Mouse (Mus musculus): ENCODE measurements at regions not wholly inside any gene's neighbourhood (a gene's known extent, or its start where the extent isn't known, plus 50 kb on each side); places are given as distances from the start of the nearest gene placed in this dataset.

DNA sequence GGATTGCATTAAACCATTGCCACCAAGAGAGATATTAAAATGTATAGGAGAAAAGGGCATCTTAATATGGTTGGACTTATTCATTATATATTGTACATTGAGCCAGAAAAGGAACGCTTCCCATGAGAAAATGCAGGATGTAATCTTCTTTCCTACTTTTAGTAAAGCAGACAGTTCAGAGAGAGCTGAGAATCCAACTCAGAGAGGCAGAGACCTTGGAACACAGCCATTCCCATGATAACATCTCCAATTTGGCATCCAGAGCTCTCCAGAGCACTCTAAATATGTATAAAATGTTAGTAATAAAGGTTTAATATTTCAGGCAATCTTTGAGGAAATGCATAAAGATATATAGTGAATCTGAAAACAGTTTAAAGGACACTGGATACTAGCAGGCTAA, 199.3 kb upstream of the Asb5 start:
- H3K27me3 ChIP-seq (ENCODE audit: control insufficient read depth, insufficient read depth, insufficient read length) = no peaks in the 10 kb centered on the region
- H3K4me3 ChIP-seq (ENCODE audit: insufficient read depth, poor library complexity, severe bottlenecking) = no peak overlapping the region
- H3ac ChIP-seq (ENCODE audit: control insufficient read depth, insufficient read length, low read depth) = no peak overlapping the region
- H3K79me2 ChIP-seq (ENCODE audit: control insufficient read depth, insufficient read depth) = no peaks in the 10 kb centered on the region
- no peaks in the 10 kb centered on the region for H3K36me3 ChIP-seq (ENCODE audit: control insufficient read depth, insufficient read depth)
- H3K79me3 ChIP-seq (ENCODE audit: low read depth) = no peaks in the 10 kb centered on the region
- no peak for TF ChIP-seq MYOD1 (IDR thresholded peaks at IDR 0.05; ENCODE audit: control insufficient read depth, insufficient read length, low read depth)
- no peak for TF ChIP-seq CTCF (IDR thresholded peaks at IDR 0.05; ENCODE audit: control insufficient read depth, insufficient read depth, insufficient read length)
- no peak for TF ChIP-seq CEBPB (IDR thresholded peaks at IDR 0.05; ENCODE audit: low read depth)
- TF ChIP-seq MYOG (IDR thresholded peaks at IDR 0.05; ENCODE audit: control insufficient read depth, extremely low read depth, insufficient read length) = no peak
- no peak for TF ChIP-seq MAX (IDR thresholded peaks at IDR 0.05)

DNA sequence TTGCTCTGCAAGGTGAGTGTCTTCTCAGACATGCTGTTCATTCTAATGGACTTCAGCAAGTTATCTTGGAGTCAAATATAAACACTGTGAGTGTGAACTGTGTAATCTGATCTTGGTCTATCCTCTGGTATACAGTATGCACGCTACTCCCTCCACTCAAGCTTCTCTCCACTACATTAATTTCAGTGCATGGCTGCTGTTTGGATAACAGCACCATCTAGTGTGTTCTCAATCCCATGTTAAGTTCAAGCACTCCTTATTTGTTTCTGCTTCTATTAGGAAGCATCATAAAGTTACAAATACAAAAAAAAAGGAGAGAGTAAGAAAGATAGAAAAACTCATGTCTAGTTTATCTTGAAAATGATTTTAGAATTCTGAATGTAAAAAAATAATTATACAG, 197.5 kb upstream of the Asb5 start:
- Histone ChIP-seq H3K36me3 (ENCODE audit: control insufficient read depth, insufficient read depth) (no peaks in the 10 kb centered on the region), H3K79me3 (ENCODE audit: low read depth) (no peaks in the 10 kb centered on the region), H3K27me3 (ENCODE audit: control insufficient read depth, insufficient read depth, insufficient read length) (no peaks in the 10 kb centered on the region), H3K4me3 (ENCODE audit: insufficient read depth, poor library complexity, severe bottlenecking) (no peak overlapping the region), H3K79me2 (ENCODE audit: control insufficient read depth, insufficient read depth) (no peaks in the 10 kb centered on the region), H3ac (ENCODE audit: control insufficient read depth, insufficient read length, low read depth) (no peak overlapping the region)
- TF ChIP-seq CTCF (IDR thresholded peaks at IDR 0.05; ENCODE audit: control insufficient read depth, insufficient read depth, insufficient read length) = no peak
- TF ChIP-seq CEBPB (IDR thresholded peaks at IDR 0.05; ENCODE audit: low read depth) = no peak
- no peak for TF ChIP-seq MAX (IDR thresholded peaks at IDR 0.05)
- no peak for TF ChIP-seq MYOG (IDR thresholded peaks at IDR 0.05; ENCODE audit: control insufficient read depth, extremely low read depth, insufficient read length)
- no peak for TF ChIP-seq MYOD1 (IDR thresholded peaks at IDR 0.05; ENCODE audit: control insufficient read depth, insufficient read length, low read depth)
- TF ChIP-seq FOSL1 (IDR thresholded peaks at IDR 0.05; ENCODE audit: insufficient read depth, low read length, poor library complexity, severe bottlenecking) = no peak
- TF ChIP-seq USF1 (IDR thresholded peaks at IDR 0.05; ENCODE audit: low read depth) = no peak

DNA sequence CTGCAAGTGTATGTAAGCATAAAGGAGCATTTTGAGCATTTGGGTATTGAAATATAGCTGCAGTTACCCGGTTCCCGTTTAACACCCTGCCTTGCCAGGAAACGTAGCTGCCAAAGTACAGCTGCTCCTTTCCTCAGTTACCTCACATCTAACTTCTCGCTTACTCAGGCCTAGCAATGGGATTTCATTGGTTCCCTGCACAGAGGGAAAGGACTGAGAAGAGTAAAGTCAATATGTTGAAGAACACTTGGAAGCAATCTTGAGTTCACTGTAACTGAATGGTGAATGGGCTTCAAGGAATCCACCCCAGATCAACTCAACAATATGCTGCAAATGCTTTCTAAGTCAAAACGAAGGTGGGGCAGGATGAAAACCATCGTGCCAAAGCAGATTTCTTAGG, 178.3 kb upstream of the Asb5 start:
- no peaks in the 10 kb centered on the region for H3K27me3 ChIP-seq (ENCODE audit: control insufficient read depth, insufficient read depth, insufficient read length)
- H3K79me3 ChIP-seq (ENCODE audit: low read depth) = no peaks in the 10 kb centered on the region
- no peak overlapping the region for H3ac ChIP-seq (ENCODE audit: control insufficient read depth, insufficient read length, low read depth)
- no peaks in the 10 kb centered on the region for H3K79me2 ChIP-seq (ENCODE audit: control insufficient read depth, insufficient read depth)
- TF ChIP-seq USF1 (IDR thresholded peaks at IDR 0.05; ENCODE audit: low read depth) = no peak
- no peak for TF ChIP-seq MAX (IDR thresholded peaks at IDR 0.05)
- no peak for TF ChIP-seq MYOG (IDR thresholded peaks at IDR 0.05; ENCODE audit: control insufficient read depth, extremely low read depth, insufficient read length)
- TF ChIP-seq MYOD1 (IDR thresholded peaks at IDR 0.05; ENCODE audit: control insufficient read depth, insufficient read length, low read depth) = no peak
- no peak for TF ChIP-seq CEBPB (IDR thresholded peaks at IDR 0.05; ENCODE audit: low read depth)
- TF ChIP-seq FOSL1 (IDR thresholded peaks at IDR 0.05; ENCODE audit: insufficient read depth, low read length, poor library complexity, severe bottlenecking) = no peak
- no peak for TF ChIP-seq CTCF (IDR thresholded peaks at IDR 0.05; ENCODE audit: control insufficient read depth, insufficient read depth, insufficient read length)
- H3K36me3 ChIP-seq (ENCODE audit: control insufficient read depth, insufficient read depth) = no peaks in the 10 kb centered on the region
- no peak overlapping the region for H3K4me3 ChIP-seq (ENCODE audit: insufficient read depth, poor library complexity, severe bottlenecking)

DNA sequence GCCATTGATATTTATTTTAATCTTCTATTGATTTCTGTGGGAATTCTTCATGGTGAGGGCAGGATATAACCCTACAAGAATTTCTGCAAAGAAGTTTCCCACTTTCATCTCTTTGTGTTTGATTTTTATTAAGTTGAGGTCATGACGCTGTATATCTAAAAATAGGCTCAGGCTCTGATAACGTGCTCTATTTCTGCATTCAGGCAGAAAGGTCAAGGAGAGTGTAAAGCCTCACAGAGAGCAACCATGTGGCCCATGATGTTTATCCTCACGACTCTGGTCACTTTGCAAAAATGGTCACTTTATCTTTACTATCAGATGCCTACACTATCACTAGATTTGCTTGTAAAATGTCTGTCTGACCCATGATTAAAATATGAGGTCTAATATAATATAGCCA, 167.7 kb upstream of the Asb5 start:
- H3K4me3 ChIP-seq (ENCODE audit: insufficient read depth, poor library complexity, severe bottlenecking) = no peak overlapping the region
- no peak overlapping the region for H3ac ChIP-seq (ENCODE audit: control insufficient read depth, insufficient read length, low read depth)
- H3K36me3 ChIP-seq (ENCODE audit: control insufficient read depth, insufficient read depth) = no peaks in the 10 kb centered on the region
- H3K27me3 ChIP-seq (ENCODE audit: control insufficient read depth, insufficient read depth, insufficient read length) = no peaks in the 10 kb centered on the region
- no peak for TF ChIP-seq MYOG (IDR thresholded peaks at IDR 0.05; ENCODE audit: control insufficient read depth, extremely low read depth, insufficient read length)
- TF ChIP-seq MYOD1 (IDR thresholded peaks at IDR 0.05; ENCODE audit: control insufficient read depth, insufficient read length, low read depth) = no peak
- TF ChIP-seq FOSL1 (IDR thresholded peaks at IDR 0.05; ENCODE audit: insufficient read depth, low read length, poor library complexity, severe bottlenecking) = no peak
- TF ChIP-seq CEBPB (IDR thresholded peaks at IDR 0.05; ENCODE audit: low read depth) = no peak
- no peaks in the 10 kb centered on the region for H3K79me3 ChIP-seq (ENCODE audit: low read depth)
- no peaks in the 10 kb centered on the region for H3K79me2 ChIP-seq (ENCODE audit: control insufficient read depth, insufficient read depth)

DNA sequence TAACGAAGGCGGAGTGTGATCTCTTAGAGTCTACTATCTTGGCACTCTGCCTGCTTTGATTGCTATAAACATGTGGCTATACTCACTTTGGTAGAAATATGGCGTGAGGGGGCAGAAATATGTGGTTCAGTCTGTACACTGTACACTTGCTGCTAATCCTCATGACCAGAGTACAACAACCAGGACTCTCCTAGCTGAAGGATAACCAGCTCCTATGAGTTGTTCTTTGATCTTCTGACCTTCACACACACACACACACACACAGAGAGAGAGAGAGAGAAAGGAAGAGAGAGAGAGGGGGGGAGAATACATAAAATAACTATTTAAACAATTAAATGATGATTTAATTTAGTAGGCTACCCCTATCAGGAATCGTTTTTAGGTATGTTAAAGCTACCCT, 158.9 kb upstream of the Asb5 start:
- TF ChIP-seq CTCF (IDR thresholded peaks at IDR 0.05; ENCODE audit: control insufficient read depth, insufficient read depth, insufficient read length) (no peak), MAX (IDR thresholded peaks at IDR 0.05) (no peak), MYOG (IDR thresholded peaks at IDR 0.05; ENCODE audit: control insufficient read depth, extremely low read depth, insufficient read length) (no peak), FOSL1 (IDR thresholded peaks at IDR 0.05; ENCODE audit: insufficient read depth, low read length, poor library complexity, severe bottlenecking) (no peak), MYOD1 (IDR thresholded peaks at IDR 0.05; ENCODE audit: control insufficient read depth, insufficient read length, low read depth) (no peak), CEBPB (IDR thresholded peaks at IDR 0.05; ENCODE audit: low read depth) (no peak), USF1 (IDR thresholded peaks at IDR 0.05; ENCODE audit: low read depth) (no peak)
- H3K27me3 ChIP-seq (ENCODE audit: control insufficient read depth, insufficient read depth, insufficient read length) = no peaks in the 10 kb centered on the region
- no peak overlapping the region for H3K4me3 ChIP-seq (ENCODE audit: insufficient read depth, poor library complexity, severe bottlenecking)

DNA sequence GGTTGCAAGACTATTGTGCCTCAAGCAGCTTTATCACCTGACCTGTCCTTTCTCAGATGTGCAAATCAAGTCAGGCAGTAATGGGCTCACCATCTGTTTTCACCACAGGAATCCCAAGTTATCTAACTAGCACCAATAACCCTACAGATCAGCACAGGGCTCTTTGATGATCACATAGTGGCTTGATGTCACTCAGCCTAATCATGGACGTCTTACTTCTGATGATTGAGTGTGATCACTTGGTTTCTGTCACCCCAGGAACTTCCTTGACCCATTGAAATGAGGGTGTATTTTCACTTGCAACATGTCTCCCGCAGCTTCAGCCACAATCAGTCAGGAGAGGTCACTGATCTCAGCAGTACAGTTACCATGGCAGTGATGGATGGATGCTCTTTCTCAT, 158.3 kb upstream of the Asb5 start:
- no peak for TF ChIP-seq MAX (IDR thresholded peaks at IDR 0.05)
- no peak for TF ChIP-seq MYOD1 (IDR thresholded peaks at IDR 0.05; ENCODE audit: control insufficient read depth, insufficient read length, low read depth)
- H3K79me3 ChIP-seq (ENCODE audit: low read depth) = no peaks in the 10 kb centered on the region
- H3ac ChIP-seq (ENCODE audit: control insufficient read depth, insufficient read length, low read depth) = no peak overlapping the region
- H3K27me3 ChIP-seq (ENCODE audit: control insufficient read depth, insufficient read depth, insufficient read length) = no peaks in the 10 kb centered on the region
- H3K4me3 ChIP-seq (ENCODE audit: insufficient read depth, poor library complexity, severe bottlenecking) = no peak overlapping the region
- no peaks in the 10 kb centered on the region for H3K36me3 ChIP-seq (ENCODE audit: control insufficient read depth, insufficient read depth)
- no peaks in the 10 kb centered on the region for H3K79me2 ChIP-seq (ENCODE audit: control insufficient read depth, insufficient read depth)

More for the DNA sequence above, 158.9 kb upstream of the Asb5 start:
- Histone ChIP-seq H3K79me2 (ENCODE audit: control insufficient read depth, insufficient read depth) (no peaks in the 10 kb centered on the region), H3ac (ENCODE audit: control insufficient read depth, insufficient read length, low read depth) (no peak overlapping the region), H3K79me3 (ENCODE audit: low read depth) (no peaks in the 10 kb centered on the region), H3K36me3 (ENCODE audit: control insufficient read depth, insufficient read depth) (no peaks in the 10 kb centered on the region)

Measured in C2C12 (cell line).